Mouse (Mus musculus): ENCODE measurements around the gene Olfr71. TPM values are rescaled to one million over a fixed set of nuclear protein-coding genes. Genes with fewer than 3 reads are reported as not detected.

Olfr71 gene
- not detected for total RNA-seq (2023)

GRCm38 (mm10) chr4:43709869-43710268 lies at the start of gene Olfr71:
TSS of gene Olfr71 (minus strand) at chr4:43710255.

GRCm38 (mm10) chr4:43729794-43730550 lies 19.9 kb upstream of the Olfr71 start, which contains the start of gene Spaar:
TSS of gene Spaar (plus strand) at chr4:43730034.

GRCm38 (mm10) chr4:43726995-43727394 lies 16.9 kb upstream of the Olfr71 start, which contains the start of gene Hrct1:
TSS of gene Hrct1 (plus strand) at chr4:43727188.

GRCm38 (mm10) chr4:43700707-43701106 lies 9.3 kb downstream of the Olfr71 start, which contains the start of gene Olfr70:
TSS of gene Olfr70 (minus strand) at chr4:43700807.

GRCm38 (mm10) chr4:43668782-43669427 lies 41.1 kb downstream of the Olfr71 start, which contains the start of the genes Tmem8b and Fam221b:
TSS of gene Tmem8b (plus strand) at chr4:43668971.
TSS of gene Fam221b (minus strand) at chr4:43669145.

GRCm38 (mm10) chr4:43656339-43657109 lies 53.5 kb downstream of the Olfr71 start, which contains the start of gene Hint2:
TSS of gene Hint2 (minus strand) at chr4:43656466.

Other genes starting within 250 kb of the Olfr71 start
- gene Sit1, start 226.5 kb downstream of the Olfr71 start, total RNA-seq (2023) = 52.7 TPM
- 26.8 TPM for gene Ccdc107, start 217.4 kb downstream of the Olfr71 start, total RNA-seq (2023)
- not detected for gene Arhgef39, start 210.6 kb downstream of the Olfr71 start, total RNA-seq (2023)
- not detected for gene Car9, start 203.3 kb downstream of the Olfr71 start, total RNA-seq (2023)
- gene Tpm2, start 186.5 kb downstream of the Olfr71 start, total RNA-seq (2023) = not detected
- 59.4 TPM for gene Creb3, start 147.9 kb downstream of the Olfr71 start, total RNA-seq (2023)
- 286 TPM for gene Tln1, start 147.6 kb downstream of the Olfr71 start, total RNA-seq (2023)
- gene Rgp1, start 131.5 kb downstream of the Olfr71 start, total RNA-seq (2023) = 54.6 TPM
- 29.9 TPM for gene Gba2, start 131.4 kb downstream of the Olfr71 start, total RNA-seq (2023)
- gene Msmp, start 125.8 kb downstream of the Olfr71 start, total RNA-seq (2023) = not detected
- 0.24 TPM for gene Npr2, start 78.3 kb downstream of the Olfr71 start, total RNA-seq (2023)
- gene Spag8, start 56.7 kb downstream of the Olfr71 start, total RNA-seq (2023) = not detected
- 16.0 TPM for gene Hint2, start 53.8 kb downstream of the Olfr71 start, total RNA-seq (2023)
- gene Tmem8b, start 41.3 kb downstream of the Olfr71 start, total RNA-seq (2023) = 2.0 TPM
- not detected for gene Fam221b, start 41.1 kb downstream of the Olfr71 start, total RNA-seq (2023)
- gene Olfr70, start 9.4 kb downstream of the Olfr71 start, total RNA-seq (2023) = not detected
- gene Hrct1, start 16.9 kb upstream of the Olfr71 start, total RNA-seq (2023) = not detected
- gene Spaar, start 19.8 kb upstream of the Olfr71 start, total RNA-seq (2023) = not detected
- not detected for gene Olfr159, start 60.8 kb upstream of the Olfr71 start, total RNA-seq (2023)
- not detected for gene Olfr156, start 113.6 kb upstream of the Olfr71 start, total RNA-seq (2023)
- not detected for gene Olfr157, start 129.9 kb upstream of the Olfr71 start, total RNA-seq (2023)
- not detected for gene Olfr155, start 141.3 kb upstream of the Olfr71 start, total RNA-seq (2023)
- gene Reck, start 165.3 kb upstream of the Olfr71 start, total RNA-seq (2023) = 5.8 TPM
- 86.6 TPM for gene Glipr2, start 247.1 kb upstream of the Olfr71 start, total RNA-seq (2023)